Mouse (Mus musculus): ENCODE results near the gene Kctd11.

Kctd11 gene

GRCm38 (mm10) chr11:69846738-69847688 lies 34.2 kb downstream of the Kctd11 start:
- DNase-seq: no peak

GRCm38 (mm10) chr11:69846198-69846680 lies 35.0 kb downstream of the Kctd11 start, which contains the start of gene Plscr3:
Gene Plscr3, plus strand, starts transcription at chr11:69846376.
- peak; percentile 95 for DNase-seq

GRCm38 (mm10) chr11:69838714-69839104 lies 42.5 kb downstream of the Kctd11 start:
- DNase-seq: no peak

- peak; percentile 99 for DNase-seq
Observed at GRCm38 (mm10) chr11:69837952-69838713, 43.1 kb downstream of the Kctd11 start, which contains the start of gene Tmem256. Gene Tmem256, plus strand, starts transcription at chr11:69838514.

- no peak for DNase-seq
Observed at GRCm38 (mm10) chr11:69837604-69837951, 43.6 kb downstream of the Kctd11 start, which contains the start of gene Nlgn2. Gene Nlgn2, minus strand, starts transcription at chr11:69837784.

- DNase-seq: peak; percentile 50
Observed at GRCm38 (mm10) chr11:69836703-69837576, 44.3 kb downstream of the Kctd11 start.

- DNase-seq: no peak
Observed at GRCm38 (mm10) chr11:69835966-69836335, 45.3 kb downstream of the Kctd11 start.

GRCm38 (mm10) chr11:69835326-69835965 lies 45.8 kb downstream of the Kctd11 start:
- peak; percentile 64 for DNase-seq

- peak; percentile 60 for DNase-seq
Observed at GRCm38 (mm10) chr11:69834001-69834549, 47.1 kb downstream of the Kctd11 start.

- DNase-seq: no peak
Observed at GRCm38 (mm10) chr11:69833554-69833953, 47.7 kb downstream of the Kctd11 start.

GRCm38 (mm10) chr11:69828832-69829231 lies 52.4 kb downstream of the Kctd11 start:
- peak; percentile 85 for DNase-seq

Measured in retina, postnatal 1 day (tissue).